Mouse (Mus musculus) mammary gland, adult 2 months (tissue): ENCODE data around the gene Gm13088. TPM values are rescaled to one million over a fixed set of nuclear protein-coding genes. Genes with fewer than 3 reads are reported as not detected.

ENCODE experiments used
- polyA plus RNA-seq: library from polyadenylated mRNA; depleted of rRNA; stranded (reverse); fragments of >200 nt; gene quantifications from 2 replicates; pipeline ENCODE4 v1.2.3, GENCODE M21; 2012; ENCODE audit warnings: low replicate concordance; rRNA removed

Gm13088 gene
- polyA plus RNA-seq = not detected in 2 replicates

GRCm38 (mm10) chr4:143657146-143657545 lies at the start of gene Gm13088:
Gene Gm13088 (minus strand): TSS chr4:143657246.

GRCm38 (mm10) chr4:143702611-143703010 lies 45.6 kb upstream of the Gm13088 start, which contains the start of gene Gm13089:
Gene Gm13089 (minus strand): TSS chr4:143702711.

GRCm38 (mm10) chr4:143614703-143615102 lies 42.3 kb downstream of the Gm13088 start, which contains the start of gene Gm13083:
Gene Gm13083 (plus strand): TSS chr4:143615003.

Other genes with a start within 250 kb of the Gm13088 start
- gene Pramef8, start 244.8 kb downstream of the Gm13088 start, polyA plus RNA-seq = 5.3 and 9.7 TPM in 2 replicates
- gene Oog4, start 206.9 kb downstream of the Gm13088 start, polyA plus RNA-seq = not detected in 2 replicates
- not detected in 2 replicates for gene Gm13043, start 145.9 kb downstream of the Gm13088 start, polyA plus RNA-seq
- gene Gm13040, start 121.3 kb downstream of the Gm13088 start, polyA plus RNA-seq = not detected in 2 replicates
- gene BC080695, start 105.5 kb downstream of the Gm13088 start, polyA plus RNA-seq = not detected in 2 replicates
- gene Gm13057, start 105.5 kb downstream of the Gm13088 start, polyA plus RNA-seq = not detected in 2 replicates
- gene Gm13083, start 42.2 kb downstream of the Gm13088 start, polyA plus RNA-seq = not detected in 2 replicates
- not detected in 2 replicates for gene Gm13089, start 45.5 kb upstream of the Gm13088 start, polyA plus RNA-seq
- gene Gm13078, start 62.2 kb upstream of the Gm13088 start, polyA plus RNA-seq = not detected in 2 replicates
- not detected in 2 replicates for gene Gm13023, start 132.1 kb upstream of the Gm13088 start, polyA plus RNA-seq
- gene Gm13084, start 158.8 kb upstream of the Gm13088 start, polyA plus RNA-seq = not detected in 2 replicates
- gene Gm13103, start 189.3 kb upstream of the Gm13088 start, polyA plus RNA-seq = not detected in 2 replicates
- not detected in 2 replicates for gene Pramef6, start 243.1 kb upstream of the Gm13088 start, polyA plus RNA-seq